Mouse (Mus musculus) left cerebral cortex, postnatal 14 days (tissue): ENCODE measurements at regions not wholly inside any gene's neighbourhood (a gene's known extent, or its start where the extent isn't known, plus 50 kb on each side); places are given as distances from the start of the nearest gene placed in this dataset.

Experiments used
- DNase-seq, 2 experiments: peaks; one replicate each; pipeline ENCODE4 v3.0.0; 2021 to 2022; ENCODE audit warnings: low spot score in 2 of 2, mixed read lengths in 1 of 2
- intact Hi-C: fragments of 180-260 bp; cut with DNase I; formaldehyde crosslinking; loops from one replicate; pipeline ENCODE4 v1.15.1; 2025

- peak in 1 of 2 experiments; percentile 18 for DNase-seq
- intact Hi-C loops: no loop called here
Observed at GRCm38 (mm10) chr6:143656576-143656975, 489.6 kb downstream of the Etnk1 start.

- no peak for DNase-seq
- intact Hi-C loops: no loop called here
Observed at GRCm38 (mm10) chr6:143660837-143661236, 493.8 kb downstream of the Etnk1 start.

- DNase-seq: peak in 1 of 2 experiments; percentile 26
- intact Hi-C loops: no loop called here
Observed at GRCm38 (mm10) chr6:143663306-143663705, 496.3 kb downstream of the Etnk1 start.

GRCm38 (mm10) chr6:143665374-143665773 is 498.4 kb downstream of the Etnk1 start:
- intact Hi-C loops: no loop called here
- no peak for DNase-seq

- intact Hi-C loops: no loop called here
- DNase-seq: no peak
Observed at GRCm38 (mm10) chr6:143668551-143668950, 501.5 kb downstream of the Etnk1 start.

- DNase-seq: no peak
- intact Hi-C loops: no loop called here
Observed at GRCm38 (mm10) chr6:143669446-143670130, 502.6 kb downstream of the Etnk1 start.

GRCm38 (mm10) chr6:143690131-143690530 is 523.1 kb downstream of the Etnk1 start:
- intact Hi-C loops: no loop called here
- no peak for DNase-seq

GRCm38 (mm10) chr6:143690866-143691265 is 523.8 kb downstream of the Etnk1 start:
- intact Hi-C loops: no loop called here
- DNase-seq: no peak

GRCm38 (mm10) chr6:143697997-143698396 is 531.0 kb downstream of the Etnk1 start:
- intact Hi-C loops: no loop called here

GRCm38 (mm10) chr6:143703984-143704383 is 537.0 kb downstream of the Etnk1 start:
- intact Hi-C loops: no loop called here
- no peak for DNase-seq

More at GRCm38 (mm10) chr6:143697997-143698396, 531.0 kb downstream of the Etnk1 start:
- peak in 1 of 2 experiments; percentile 14 for DNase-seq

- no peak for DNase-seq
- intact Hi-C loops: no loop called here
Observed at GRCm38 (mm10) chr6:143706451-143706850, 539.4 kb downstream of the Etnk1 start.

- no peak for DNase-seq
Observed at GRCm38 (mm10) chr6:143714461-143714860, 547.4 kb downstream of the Etnk1 start.

GRCm38 (mm10) chr6:143750074-143750473 is 583.1 kb downstream of the Etnk1 start:
- intact Hi-C loops: no loop called here
- no peak for DNase-seq

More at GRCm38 (mm10) chr6:143714461-143714860, 547.4 kb downstream of the Etnk1 start:
- intact Hi-C loops: no loop called here

- intact Hi-C loops: no loop called here
- no peak for DNase-seq
Observed at GRCm38 (mm10) chr6:143751076-143752070, 584.4 kb downstream of the Etnk1 start.

GRCm38 (mm10) chr6:143757462-143757861 is 590.4 kb downstream of the Etnk1 start:
- intact Hi-C loops: no loop called here
- no peak for DNase-seq

GRCm38 (mm10) chr6:143768115-143768514 is 601.1 kb downstream of the Etnk1 start:
- no peak for DNase-seq
- intact Hi-C loops: no loop called here
